26 mouse cellular contexts compared by ENCODE assay signal in the genomic region with DNA sequence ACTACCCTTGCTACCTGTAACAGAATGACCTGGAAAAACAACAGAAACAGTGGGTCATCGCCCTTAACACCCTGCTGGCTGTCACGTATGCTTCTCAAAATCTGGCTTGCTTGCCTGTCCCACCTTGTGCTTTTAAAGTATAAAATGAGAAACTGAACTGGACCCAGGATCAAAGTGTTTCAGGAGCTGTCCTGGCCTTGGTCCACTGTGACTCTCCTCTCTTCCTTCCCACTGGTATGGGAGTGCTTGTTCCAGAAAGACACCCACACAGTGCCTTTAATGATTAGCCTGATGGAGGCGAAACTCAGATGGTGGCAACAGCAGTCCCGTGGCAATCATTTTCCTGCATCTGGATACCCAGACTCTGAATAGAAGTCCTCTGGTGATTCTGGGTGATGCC. TPM values are rescaled to one million over a fixed set of nuclear protein-coding genes. Genes with fewer than 3 reads are reported as not detected.
DNase-seq lines count a peak whose midpoint lies in the region; ATAC-seq and TF ChIP-seq lines count a peak whose summit lies in the region.
"Had no signal": no experiment of that assay in that cellular context is flagged by ENCODE, and none has a peak within 500 bp of the region (broad histone marks: within the 10 kb centered on the region; RNA-seq: fewer than 3 reads in every experiment).

No protein-coding gene starts in this region.

- no peak for TF ChIP-seq CTCF in kidney, postnatal 0 days (IDR thresholded peaks at IDR 0.05; ENCODE audit: low read depth)
- TF ChIP-seq CTCF in liver, adult 2 months (IDR thresholded peaks at IDR 0.05; ENCODE audit: low read depth, low read length) = no peak
- no peak for TF ChIP-seq CTCF in liver, postnatal 0 days (IDR thresholded peaks at IDR 0.05; ENCODE audit: low read depth)

- no peaks in the 10 kb centered on the region for H3K36me3 ChIP-seq in kidney, postnatal 0 days (ENCODE audit: insufficient read depth, low read length)
- no peaks in the 10 kb centered on the region for H3K36me3 ChIP-seq in liver, adult 2 months (ENCODE audit: control insufficient read depth, insufficient read depth, low read length)
- no peaks in the 10 kb centered on the region for H3K36me3 ChIP-seq in liver, embryonic 11.5 days (ENCODE audit: control insufficient read depth, insufficient read depth, low read length)
- no peaks in the 10 kb centered on the region for H3K36me3 ChIP-seq in liver, postnatal 0 days (replicated peaks; ENCODE audit: insufficient read depth, low read length)
- H3K36me3 ChIP-seq: embryonic facial prominence, embryonic 10.5 days; embryonic facial prominence, embryonic 13.5 days; forebrain, embryonic 12.5 days; forebrain, embryonic 15.5 days; hindbrain, embryonic 10.5 days; hindbrain, embryonic 13.5 days had no signal

- ATAC-seq in kidney, postnatal 0 days (replicated peaks; ENCODE audit: low FRiP score, low read depth) = no peak
- ATAC-seq in liver, embryonic 11.5 days (replicated peaks; ENCODE audit: low FRiP score) = no peak
- peak; percentile 77 for ATAC-seq in liver, postnatal 0 days
- ATAC-seq: activated CD4-positive, CD25-positive, alpha-beta regulatory T cell, adult 4 months; forebrain, embryonic 15.5 days had no signal

- TF ChIP-seq EP300 in liver, postnatal 0 days (IDR thresholded peaks at IDR 0.05; ENCODE audit: low read depth) = no peak

- peak; percentile 71 for DNase-seq in heart, adult 11 months
- no peak for DNase-seq in heart, postnatal 25 days (ENCODE audit: low spot score)
- no peak for DNase-seq in kidney, postnatal 0 days (ENCODE audit: low spot score)
- no peak for DNase-seq in kidney, postnatal 10 days
- peak; percentile 80 for DNase-seq in liver, adult 2 months (ENCODE audit: extremely low read depth, low read depth, low spot score)
- DNase-seq in liver, embryonic 11.5 days (ENCODE audit: low spot score) = no peak
- DNase-seq in liver, postnatal 0 days = peak; percentile 19
- DNase-seq: adrenal gland, adult 8-10 months; adrenal gland, postnatal 25 days; cerebellum, adult 11-12 months; cerebellum, adult 8-10 months; cerebellum, postnatal 10 days; cerebellum, postnatal 36 days; embryo, embryonic 11 days; gastrocnemius, postnatal 10 days; gastrocnemius, postnatal 36 days; heart, postnatal 36 days had no signal

- 37% methylated on average over 4 of the region's 4 CpGs for WGBS in kidney, postnatal 0 days
- 21% methylated on average over 4 of the region's 4 CpGs for WGBS in liver, adult 2 months
- 72% methylated on average over 4 of the region's 4 CpGs for WGBS in liver, embryonic 11.5 days
- WGBS in liver, postnatal 0 days (ENCODE audit: insufficient replicate concordance) = 66% methylated on average over 4 of the region's 4 CpGs

- no peak overlapping the region for H3K4me2 ChIP-seq in kidney, postnatal 0 days (ENCODE audit: low read length)
- H3K4me2 ChIP-seq in liver, embryonic 11.5 days = no peak overlapping the region
- H3K4me2 ChIP-seq in liver, postnatal 0 days (ENCODE audit: low read depth, low read length) = peak overlapping the region; percentile 15; the same call in 1 of the 2 replicates
- H3K4me2 ChIP-seq: embryonic facial prominence, embryonic 13.5 days; forebrain, embryonic 12.5 days; forebrain, embryonic 15.5 days; heart, embryonic 11.5 days; hindbrain, embryonic 13.5 days had no signal

- H3K9ac ChIP-seq in kidney, postnatal 0 days (ENCODE audit: low read depth, low read length) = 0 out of 2 replicates have a peak overlapping the region, but pooled peaks have one; percentile 8
- H3K9ac ChIP-seq in liver, adult 2 months (ENCODE audit: low read depth, low read length) = 0 out of 2 replicates have a peak overlapping the region, but pooled peaks have one; percentile 1
- no peak overlapping the region for H3K9ac ChIP-seq in liver, embryonic 11.5 days (ENCODE audit: low read depth, low read length)
- H3K9ac ChIP-seq in liver, postnatal 0 days (replicated peaks) = no peak overlapping the region
- H3K9ac ChIP-seq: embryonic facial prominence, embryonic 13.5 days; forebrain, embryonic 12.5 days; forebrain, embryonic 15.5 days; hindbrain, embryonic 13.5 days had no signal

- no peaks in the 10 kb centered on the region for H3K79me2 ChIP-seq in liver, adult 2 months (ENCODE audit: control insufficient read depth, insufficient read depth, low read length)

- no peaks in the 10 kb centered on the region for H3K27me3 ChIP-seq in kidney, postnatal 0 days (ENCODE audit: insufficient read depth, low read length)
- H3K27me3 ChIP-seq in liver, adult 2 months (ENCODE audit: control insufficient read depth, insufficient read depth, low read length) = no peaks in the 10 kb centered on the region
- no peaks in the 10 kb centered on the region for H3K27me3 ChIP-seq in liver, embryonic 11.5 days (replicated peaks; ENCODE audit: control insufficient read depth, insufficient read depth, low read length)
- no peaks in the 10 kb centered on the region for H3K27me3 ChIP-seq in liver, postnatal 0 days (ENCODE audit: insufficient read depth, low read length)
- H3K27me3 ChIP-seq: embryonic facial prominence, embryonic 13.5 days; forebrain, embryonic 12.5 days; forebrain, embryonic 15.5 days; hindbrain, embryonic 13.5 days had no signal

- no peaks in the 10 kb centered on the region for H3K9me3 ChIP-seq in kidney, postnatal 0 days (replicated peaks; ENCODE audit: low read length)
- no peaks in the 10 kb centered on the region for H3K9me3 ChIP-seq in liver, embryonic 11.5 days (ENCODE audit: control insufficient read depth, low read length)
- H3K9me3 ChIP-seq in liver, postnatal 0 days (ENCODE audit: low read length) = no peaks in the 10 kb centered on the region
- H3K9me3 ChIP-seq: embryonic facial prominence, embryonic 10.5 days; embryonic facial prominence, embryonic 13.5 days; forebrain, embryonic 12.5 days; forebrain, embryonic 15.5 days; hindbrain, embryonic 10.5 days; hindbrain, embryonic 13.5 days had no signal

- TF ChIP-seq POLR2A in liver, adult 2 months (IDR thresholded peaks at IDR 0.05; ENCODE audit: extremely low read depth, insufficient read depth, low read length) = no peak

- no peak overlapping the region for H3K27ac ChIP-seq in kidney, postnatal 0 days
- H3K27ac ChIP-seq in liver, adult 2 months (replicated peaks; ENCODE audit: insufficient read depth, low read depth, low read length) = peak overlapping the region; percentile 32
- H3K27ac ChIP-seq in liver, embryonic 11.5 days (ENCODE audit: low read depth, low read length) = no peak overlapping the region
- peak overlapping the region; percentile 68 for H3K27ac ChIP-seq in liver, postnatal 0 days (ENCODE audit: low read depth)
- H3K27ac ChIP-seq: embryonic facial prominence, embryonic 10.5 days; embryonic facial prominence, embryonic 13.5 days; forebrain, embryonic 12.5 days; forebrain, embryonic 15.5 days; hindbrain, embryonic 10.5 days; hindbrain, embryonic 13.5 days had no signal

- no peak overlapping the region for H3K4me3 ChIP-seq in kidney, postnatal 0 days (replicated peaks; ENCODE audit: low read depth, low read length)
- H3K4me3 ChIP-seq in liver, adult 2 months (ENCODE audit: insufficient read depth, low read depth, low read length) = peak overlapping the region; percentile 20; the same call in 1 of the 2 replicates
- no peak overlapping the region for H3K4me3 ChIP-seq in liver, embryonic 11.5 days (ENCODE audit: low read depth, low read length)
- no peak overlapping the region for H3K4me3 ChIP-seq in liver, postnatal 0 days (ENCODE audit: low read depth, low read length)
- H3K4me3 ChIP-seq: embryonic facial prominence, embryonic 10.5 days; embryonic facial prominence, embryonic 13.5 days; erythroblast, embryonic 14.5 days; forebrain, embryonic 12.5 days; forebrain, embryonic 15.5 days; hindbrain, embryonic 10.5 days; hindbrain, embryonic 13.5 days had no signal

- H3K4me1 ChIP-seq in kidney, postnatal 0 days (replicated peaks; ENCODE audit: insufficient read depth, low read length) = no peaks in the 10 kb centered on the region
- H3K4me1 ChIP-seq in liver, adult 2 months (ENCODE audit: control insufficient read depth, insufficient read depth, low read length) = peaks cover 6% of the 10 kb centered on the region
- H3K4me1 ChIP-seq in liver, embryonic 11.5 days (replicated peaks; ENCODE audit: control insufficient read depth, insufficient read depth, low read length) = no peaks in the 10 kb centered on the region
- peaks cover 6% of the 10 kb centered on the region for H3K4me1 ChIP-seq in liver, postnatal 0 days (ENCODE audit: insufficient read depth)
- H3K4me1 ChIP-seq: embryonic facial prominence, embryonic 13.5 days; hindbrain, embryonic 13.5 days had no signal

- intact Hi-C loops in heart, postnatal 25 days (cut with DNase I) = loop anchor here (5.0 kb wide), 2 partner anchors 212 to 447 kb away; no protein-coding TSS in a partner anchor

RNA-seq across cellular contexts. Expression of a gene that starts 9.1 kb away (rescaled TPM):
- 1 to 10 TPM; 3.7 to 4.7 TPM for total RNA-seq in heart, postnatal 25 days (2021)
- 13.1 and 14.7 TPM in 2 replicates for polyA plus RNA-seq in kidney, postnatal 0 days (2015; fragmentation: Nextera tagmentation; extraction: Ambion mirVana)
- 8.5 and 9.4 TPM in 2 replicates for total RNA-seq in liver, adult 2 months (2014; rRNA removed)
- 3.7 and 4.3 TPM in 2 replicates for polyA plus RNA-seq in liver, adult 2 months (2012; rRNA removed)
- 8.7 and 11.7 TPM in 2 replicates for polyA plus RNA-seq in liver, embryonic 11.5 days (2014; fragmentation: Nextera tagmentation; extraction: Ambion mirVana)
- 5.2 and 6.0 TPM in 2 replicates for polyA plus RNA-seq in liver, postnatal 0 days (2015; fragmentation: Nextera tagmentation; extraction: Ambion mirVana)

Comparison
In these comparisons a context has a peak if more than half of its experiments do, and no peak if none do; other contexts are left out.
1. DNase-seq: peak in heart, adult 11 months (single experiment), liver, adult 2 months (single experiment) and liver, postnatal 0 days (single experiment); none in heart, postnatal 25 days (single experiment), kidney, postnatal 0 days (single experiment), kidney, postnatal 10 days (single experiment) and liver, embryonic 11.5 days (single experiment).
2. H3K27ac ChIP-seq: peak in liver, adult 2 months (single experiment) and liver, postnatal 0 days (single experiment); none in kidney, postnatal 0 days (single experiment) and liver, embryonic 11.5 days (single experiment).
3. H3K9ac ChIP-seq: peak in kidney, postnatal 0 days (single experiment) and liver, adult 2 months (single experiment); none in liver, embryonic 11.5 days (single experiment) and liver, postnatal 0 days (single experiment).